Mouse (Mus musculus) bone marrow, adult 2 months (tissue): Measurements from ENCODE around the gene Tub.

ENCODE experiments used
- CTCF ChIP-seq: fragments of 200-500 bp; IDR thresholded peaks from 2 replicates; pipeline ENCODE4 v1.5.1; 2011; ENCODE audit warnings: low read length, control low read depth; ENCODE audit not compliant: control insufficient read depth, insufficient read depth
- POLR2A ChIP-seq: fragments of 200-500 bp; IDR thresholded peaks from 2 replicates; pipeline ENCODE4 v1.6.1; 2011; ENCODE audit warnings: low read depth, mild to moderate bottlenecking, control low read depth, low read length, borderline replicate concordance; ENCODE audit not compliant: control insufficient read depth

GRCm38 (mm10) chr7:109026976-109027375, 76.8 kb downstream of the Tub start:
- TF ChIP-seq CTCF (no peak), POLR2A (no peak)
